Mouse (Mus musculus): ENCODE measurements around the gene Pnkd. TPM values are rescaled to one million over a fixed set of nuclear protein-coding genes. Genes with fewer than 3 reads are reported as not detected.
"Not testable (repeated sequence)": the region's sequence is repeated elsewhere in the genome, so short reads cannot be mapped to it uniquely, and the experiment has no call there.

The Pnkd gene
- total RNA-seq, 2 experiments from 2014 or later = 68.2 to 83.0 TPM

- DNase-seq (ENCODE audit: low spot score in 2 of 2) = no peak
Observed at GRCm38 (mm10) chr1:74316114-74316827, 31.5 kb downstream of the Pnkd start.

- DNase-seq (ENCODE audit: low spot score in 2 of 2) = no peak
Observed at GRCm38 (mm10) chr1:74318711-74319110, 34.0 kb downstream of the Pnkd start.

GRCm38 (mm10) chr1:74321396-74321795 lies 36.7 kb downstream of the Pnkd start:
- DNase-seq (ENCODE audit: low spot score in 2 of 2) = no peak

- not testable (repeated sequence) for DNase-seq (ENCODE audit: low spot score in 2 of 2)
Observed at GRCm38 (mm10) chr1:74326916-74327315, 42.2 kb downstream of the Pnkd start.

GRCm38 (mm10) chr1:74329899-74330431 lies 45.2 kb downstream of the Pnkd start:
- DNase-seq (ENCODE audit: low spot score in 2 of 2) = no peak

GRCm38 (mm10) chr1:74331046-74331681 lies 46.4 kb downstream of the Pnkd start:
- DNase-seq (ENCODE audit: low spot score in 2 of 2) = no peak

- peak; percentile 94 to 97 for DNase-seq (ENCODE audit: low spot score in 2 of 2)
Observed at GRCm38 (mm10) chr1:74332241-74332763, 47.6 kb downstream of the Pnkd start.

GRCm38 (mm10) chr1:74332930-74333329 lies 48.2 kb downstream of the Pnkd start:
- no peak for DNase-seq (ENCODE audit: low spot score in 2 of 2)

GRCm38 (mm10) chr1:74334607-74335006 lies 49.9 kb downstream of the Pnkd start:
- DNase-seq (ENCODE audit: low spot score in 2 of 2) = no peak

- DNase-seq (ENCODE audit: low spot score in 2 of 2) = no peak
Observed at GRCm38 (mm10) chr1:74335033-74335432, 50.3 kb downstream of the Pnkd start.

GRCm38 (mm10) chr1:74335436-74336170 lies 50.9 kb downstream of the Pnkd start:
- DNase-seq (ENCODE audit: low spot score in 2 of 2) = no peak

GRCm38 (mm10) chr1:74337241-74337771 lies 52.6 kb downstream of the Pnkd start:
- no peak for DNase-seq (ENCODE audit: low spot score in 2 of 2)

- no peak for DNase-seq (ENCODE audit: low spot score in 2 of 2)
Observed at GRCm38 (mm10) chr1:74338013-74338412, 53.3 kb downstream of the Pnkd start.

- no peak for DNase-seq (ENCODE audit: low spot score in 2 of 2)
Observed at GRCm38 (mm10) chr1:74338626-74339025, 53.9 kb downstream of the Pnkd start.

- DNase-seq (ENCODE audit: low spot score in 2 of 2) = no peak
Observed at GRCm38 (mm10) chr1:74339917-74340316, 55.2 kb downstream of the Pnkd start.

- peak; percentile 48 to 53 for DNase-seq (ENCODE audit: low spot score in 2 of 2)
Observed at GRCm38 (mm10) chr1:74340361-74340764, 55.6 kb downstream of the Pnkd start.

GRCm38 (mm10) chr1:74340992-74341391 lies 56.3 kb downstream of the Pnkd start:
- not testable (repeated sequence) for DNase-seq (ENCODE audit: low spot score in 2 of 2)

- no peak for DNase-seq (ENCODE audit: low spot score in 2 of 2)
Observed at GRCm38 (mm10) chr1:74341898-74342297, 57.2 kb downstream of the Pnkd start.

GRCm38 (mm10) chr1:74342308-74342707 lies 57.6 kb downstream of the Pnkd start:
- DNase-seq (ENCODE audit: low spot score in 2 of 2) = no peak

GRCm38 (mm10) chr1:74343161-74343560 lies 58.4 kb downstream of the Pnkd start:
- no peak for DNase-seq (ENCODE audit: low spot score in 2 of 2)

Measured in adrenal gland, adult 18-20 months (tissue).